Mouse (Mus musculus) CH12.LX (cell line): ENCODE data around the gene Ciz1.

Experiments
- CHD2 ChIP-seq: IDR thresholded peaks from 2 replicates; pipeline ENCODE4 v1.6.1; 2011; ENCODE audit warnings: low read length, improper control_type of control experiment
- CTCF ChIP-seq, 2 experiments: IDR thresholded peaks in 1 of 2; conservative IDR thresholded peaks in 1 of 2; 2 replicates each; pipeline ENCODE4 v1.5.1; 2011 to 2012; ENCODE audit warnings: low read depth in 2 of 2, low read length in 2 of 2, improper control_type of control experiment in 1 of 2, inconsistent platforms in 1 of 2, mild to moderate bottlenecking in 1 of 2, moderate library complexity in 1 of 2
- E2F4 ChIP-seq: IDR thresholded peaks from 2 replicates; pipeline ENCODE4 v1.6.1; 2011; ENCODE audit warnings: low read depth, low read length, improper control_type of control experiment; ENCODE audit not compliant: insufficient replicate concordance
- EP300 ChIP-seq: IDR thresholded peaks from 2 replicates; pipeline ENCODE4 v1.6.1; 2011; ENCODE audit warnings: low read length, improper control_type of control experiment
- JUN ChIP-seq: IDR thresholded peaks from 2 replicates; pipeline ENCODE4 v1.6.1; 2011; ENCODE audit warnings: low read depth, mild to moderate bottlenecking, low read length, improper control_type of control experiment, moderate library complexity; ENCODE audit not compliant: insufficient read depth
- JUND ChIP-seq: conservative IDR thresholded peaks from 2 replicates; pipeline ENCODE4 v1.6.1; 2011; ENCODE audit warnings: low read depth, low read length, improper control_type of control experiment
- MAZ ChIP-seq: IDR thresholded peaks from 2 replicates; pipeline ENCODE4 v1.6.1; 2012; ENCODE audit warnings: low read depth, mild to moderate bottlenecking, inconsistent platforms, low read length, improper control_type of control experiment, moderate library complexity
- MXI1 ChIP-seq: IDR thresholded peaks from 2 replicates; pipeline ENCODE4 v1.6.1; 2011; ENCODE audit warnings: mild to moderate bottlenecking, low read depth, low read length, improper control_type of control experiment
- POLR2A ChIP-seq: IDR thresholded peaks from 2 replicates; pipeline ENCODE4 v1.6.1; 2011; ENCODE audit warnings: low read depth, mild to moderate bottlenecking, improper control_type of control experiment, low read length
- POLR2AphosphoS2 ChIP-seq: IDR thresholded peaks from 2 replicates; pipeline ENCODE4 v1.6.1; 2011; ENCODE audit warnings: low read depth, low read length, improper control_type of control experiment
- RAD21 ChIP-seq: IDR thresholded peaks from 2 replicates; pipeline ENCODE4 v1.6.1; 2011; ENCODE audit warnings: low read depth, mild to moderate bottlenecking, low read length, improper control_type of control experiment, moderate library complexity

DNA sequence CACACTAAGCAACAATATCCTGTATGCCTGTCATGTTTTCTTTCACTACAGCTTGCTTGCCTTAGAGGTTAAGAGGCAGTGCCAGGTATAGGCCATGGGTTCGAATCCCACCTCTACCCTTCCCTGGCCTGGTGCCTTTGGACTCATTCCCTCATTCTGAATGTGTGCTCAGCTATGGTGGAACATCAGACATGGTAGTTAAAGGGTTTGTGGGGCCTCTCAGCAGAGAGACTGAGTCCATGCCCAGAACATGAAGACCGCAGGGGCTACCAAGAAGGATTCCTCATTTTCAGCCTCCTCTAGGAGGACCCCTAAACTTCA, 8.8 kb upstream of the Ciz1 start:
- TF ChIP-seq POLR2A (no peak), CTCF (conservative IDR thresholded peaks at IDR 0.05 in 1 of 2, IDR thresholded peaks at IDR 0.05 in 1 of 2; ENCODE audit: low read depth in 2 of 2, low read length in 2 of 2) (no peak), MAZ (no peak), JUN (no peak), CHD2 (no peak), E2F4 (no peak), RAD21 (no peak), POLR2AphosphoS2 (no peak), JUND (no peak), MXI1 (no peak), EP300 (no peak)
